Mouse (Mus musculus) heart, postnatal 0 days (tissue): Measurements from ENCODE around the gene Nfib.

Source experiments
- CTCF ChIP-seq: IDR thresholded peaks from 2 replicates; pipeline ENCODE4 v1.5.1; 2016; ENCODE audit warnings: antibody characterized with exemption, control low read depth, low read depth
- EP300 ChIP-seq: IDR thresholded peaks from 2 replicates; pipeline ENCODE4 v1.6.1; 2016; ENCODE audit warnings: antibody characterized with exemption, low read depth

- no peak for TF ChIP-seq CTCF
- no peak for TF ChIP-seq EP300
These were observed 315.0 kb downstream of the Nfib start for GRCm38 (mm10) chr4:82390545-82390944.
